Mouse (Mus musculus): ENCODE data around the gene Ntsr1.
A peak's percentile ranks its signal among the peaks of the same experiment; 100 is the strongest.

The Ntsr1 gene

DNA sequence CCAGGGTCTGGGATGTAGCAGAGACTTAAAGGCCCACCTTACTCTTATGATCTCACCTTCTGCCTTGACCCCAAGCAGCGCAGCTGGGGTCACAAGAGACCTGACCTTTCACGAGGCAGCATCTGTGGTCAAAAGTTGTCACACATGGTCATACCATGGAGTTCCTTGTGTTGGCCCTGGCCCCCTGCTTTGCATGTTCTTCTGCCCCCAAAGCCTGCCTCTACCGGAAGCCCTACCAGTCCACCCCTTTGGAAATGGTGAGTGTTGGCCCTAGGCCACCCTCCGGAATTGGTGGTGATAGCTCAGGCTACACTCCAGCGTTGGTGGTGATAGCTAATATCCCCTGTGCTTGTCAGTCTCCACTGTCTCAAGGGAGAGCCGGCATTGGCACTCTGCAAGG lies 63.5 kb downstream of the Ntsr1 start:
- no peak for DNase-seq

DNA sequence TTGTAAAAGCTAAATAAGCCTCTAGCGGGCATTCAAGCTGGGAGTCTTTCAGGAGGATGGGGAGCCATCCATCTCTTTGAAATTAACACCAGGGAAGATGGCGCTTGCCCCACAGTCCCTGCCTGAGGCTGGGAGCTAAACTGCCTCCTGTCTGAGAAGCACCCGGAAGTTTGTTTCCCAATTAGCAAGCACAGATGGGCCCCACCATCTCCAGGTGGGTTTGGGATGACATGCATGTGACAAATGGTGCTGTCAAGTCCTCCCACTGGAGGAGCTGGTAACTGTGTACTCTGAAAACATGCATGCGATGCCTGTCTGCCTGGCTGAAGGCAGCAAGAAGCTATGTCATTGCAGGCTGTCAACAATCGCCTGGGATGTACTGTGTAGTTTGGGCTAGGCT lies 64.1 kb downstream of the Ntsr1 start:
- DNase-seq = no peak

GRCm38 (mm10) chr2:180566240-180566913 lies 66.6 kb downstream of the Ntsr1 start:
- DNase-seq = peak; percentile 40

- no peak for DNase-seq
Measured at GRCm38 (mm10) chr2:180569028-180569643, 69.4 kb downstream of the Ntsr1 start.

- no peak for DNase-seq
Measured at GRCm38 (mm10) chr2:180576482-180576881, 76.7 kb downstream of the Ntsr1 start.

GRCm38 (mm10) chr2:180578686-180579085 lies 78.9 kb downstream of the Ntsr1 start:
- peak; percentile 41 for DNase-seq

- no peak for DNase-seq
Measured at GRCm38 (mm10) chr2:180581002-180581401, 81.2 kb downstream of the Ntsr1 start, which contains the start of gene Mrgbp. Gene Mrgbp, plus strand, starts transcription at chr2:180581304.

DNA sequence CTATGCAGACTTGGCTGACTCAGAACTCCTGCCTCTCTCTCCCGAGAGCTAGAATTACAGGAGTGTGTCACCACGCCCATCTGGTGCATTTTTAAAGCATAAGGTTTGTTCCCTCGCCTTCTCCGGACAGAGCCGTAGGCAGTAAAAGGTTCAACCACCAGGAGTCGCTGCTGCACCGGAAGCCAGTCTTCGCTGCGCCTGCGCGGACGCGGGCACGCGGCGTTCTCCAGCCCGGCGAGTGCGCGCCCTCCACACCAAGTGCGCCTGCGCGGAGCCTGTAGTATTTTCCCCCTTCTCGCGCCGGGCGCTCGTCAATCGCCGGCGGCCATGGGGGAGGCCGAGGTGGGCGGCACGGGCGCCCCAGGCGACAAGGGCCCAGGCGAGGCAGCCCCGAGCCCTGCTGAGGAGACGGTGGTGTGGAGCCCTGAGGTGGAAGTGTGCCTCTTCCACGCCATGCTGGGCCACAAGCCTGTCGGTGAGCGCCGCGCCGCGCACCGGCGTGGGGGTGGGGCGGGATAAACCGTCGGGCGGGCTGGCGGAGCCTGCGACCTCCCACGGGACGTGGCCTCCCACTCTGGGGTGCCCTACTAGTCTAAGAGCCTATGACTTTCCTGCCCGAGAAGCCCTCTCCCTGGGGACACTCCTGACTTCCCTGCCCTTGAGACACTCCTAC lies 82.8 kb downstream of the Ntsr1 start:
- DNase-seq = peak; percentile 96

GRCm38 (mm10) chr2:180583154-180583507 lies 83.4 kb downstream of the Ntsr1 start:
- peak; percentile 58 for DNase-seq

DNA sequence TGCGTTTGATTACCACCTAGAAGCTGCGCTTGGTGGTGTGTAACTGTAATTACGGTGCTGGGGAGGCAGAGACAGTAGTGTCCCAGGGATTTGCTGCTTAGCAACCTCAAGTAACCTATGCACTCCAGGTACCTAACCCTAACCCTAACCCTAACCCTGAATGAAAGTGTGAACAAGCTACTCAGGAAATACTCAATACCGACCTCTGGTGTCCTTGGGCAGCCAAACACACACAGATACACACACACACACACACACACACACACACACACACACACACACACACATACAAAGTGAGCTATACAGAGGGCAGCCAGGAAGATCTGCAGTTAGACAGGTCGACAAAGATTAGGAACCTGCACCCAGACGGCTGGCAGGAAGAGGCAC lies 89.0 kb downstream of the Ntsr1 start:
- DNase-seq = no peak

GRCm38 (mm10) chr2:180589123-180589831 lies 89.5 kb downstream of the Ntsr1 start, which contains the start of gene Ogfr:
Gene Ogfr, plus strand, starts transcription at chr2:180589245.
- peak; percentile 77 for DNase-seq
